Mouse (Mus musculus): ENCODE measurements around the gene Fcnb. TPM values are rescaled to one million over a fixed set of nuclear protein-coding genes. Genes with fewer than 3 reads are reported as not detected.

The Fcnb gene
- polyA plus RNA-seq, 1 experiment = not detected

GRCm38 (mm10) chr2:28038391-28039096, 46.1 kb downstream of the Fcnb start:
- Histone ChIP-seq H3K4me3 (ENCODE audit: insufficient read depth, low read depth, low read length) (no peak overlapping the region), H3K4me1 (ENCODE audit: control insufficient read depth, insufficient read depth, low read length) (peaks cover 3% of the 10 kb centered on the region; the same call in 1 of the 2 replicates), H3K36me3 (ENCODE audit: control insufficient read depth, insufficient read depth, low read length) (no peaks in the 10 kb centered on the region), H3K27me3 (replicated peaks; ENCODE audit: control insufficient read depth, insufficient read depth, low read length) (no peaks in the 10 kb centered on the region), H3K27ac (ENCODE audit: insufficient read depth, low read depth, low read length) (no peak overlapping the region)
- TF ChIP-seq POLR2A (IDR thresholded peaks at IDR 0.05; ENCODE audit: low read depth, low read length) = no peak
- no peak for TF ChIP-seq CTCF (conservative IDR thresholded peaks at IDR 0.05; ENCODE audit: insufficient read depth, insufficient read length, low read depth, low read length)
- peak; percentile 71 for DNase-seq
- 74% methylated on average over 14 of the region's 14 CpGs for WGBS

DNA sequence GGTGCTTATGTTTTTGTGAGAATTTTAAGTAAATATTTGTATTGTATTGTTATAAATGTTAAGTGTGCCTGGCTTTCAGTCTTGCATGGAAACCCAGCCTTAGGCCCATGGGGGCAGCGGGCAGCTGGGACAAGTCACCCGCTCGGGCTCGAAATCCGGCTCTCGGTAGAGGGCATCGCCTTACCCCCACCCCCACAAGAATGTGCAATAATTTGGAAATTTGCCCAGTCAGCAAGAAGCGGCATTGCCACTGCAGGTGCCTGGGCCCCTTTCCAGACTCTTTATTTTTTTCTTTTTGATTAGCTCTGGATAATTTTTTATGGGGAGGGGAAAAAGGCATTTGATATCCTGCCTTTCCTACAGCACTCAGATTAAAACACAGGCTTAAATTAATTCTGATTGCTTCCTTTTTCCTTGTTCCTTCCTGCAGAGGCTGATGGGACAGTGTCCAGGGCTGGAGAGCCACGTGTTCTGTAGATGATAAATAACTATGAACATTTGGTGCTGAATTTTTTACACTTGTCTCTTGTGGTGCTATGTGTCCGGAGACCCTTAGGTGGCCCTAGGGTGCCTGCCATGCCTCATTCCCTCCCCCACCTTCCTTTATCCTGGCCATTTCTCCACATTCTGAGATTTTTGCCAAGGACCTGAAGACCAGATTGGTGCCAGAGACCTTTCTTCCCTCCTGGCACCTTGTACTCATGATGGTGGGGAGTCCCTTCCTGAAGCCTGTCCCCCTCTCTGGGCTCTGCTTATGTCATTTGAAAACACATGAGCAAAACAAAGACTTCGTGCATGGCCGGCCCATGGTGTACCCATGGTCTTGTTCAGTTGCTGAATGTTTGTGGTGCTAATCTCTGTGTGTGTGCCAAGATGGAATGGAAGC, 46.9 kb downstream of the Fcnb start:
- no peak overlapping the region for H3K4me3 ChIP-seq (ENCODE audit: insufficient read depth, low read depth, low read length)
- H3K4me1 ChIP-seq (ENCODE audit: control insufficient read depth, insufficient read depth, low read length) = peaks cover 3% of the 10 kb centered on the region; the same call in 1 of the 2 replicates
- WGBS = 28% methylated on average over 12 of the region's 12 CpGs
- no peak for TF ChIP-seq CTCF (conservative IDR thresholded peaks at IDR 0.05; ENCODE audit: insufficient read depth, insufficient read length, low read depth, low read length)
- no peak for TF ChIP-seq POLR2A (IDR thresholded peaks at IDR 0.05; ENCODE audit: low read depth, low read length)
- H3K27me3 ChIP-seq (replicated peaks; ENCODE audit: control insufficient read depth, insufficient read depth, low read length) = no peaks in the 10 kb centered on the region
- H3K27ac ChIP-seq (ENCODE audit: insufficient read depth, low read depth, low read length) = no peak overlapping the region
- DNase-seq = peak; percentile 58
- no peaks in the 10 kb centered on the region for H3K36me3 ChIP-seq (ENCODE audit: control insufficient read depth, insufficient read depth, low read length)

GRCm38 (mm10) chr2:28036788-28037187, 47.9 kb downstream of the Fcnb start:
- no peak for DNase-seq
- no peaks in the 10 kb centered on the region for H3K36me3 ChIP-seq (ENCODE audit: control insufficient read depth, insufficient read depth, low read length)
- 89% methylated on average over 13 of the region's 13 CpGs for WGBS
- H3K27me3 ChIP-seq (replicated peaks; ENCODE audit: control insufficient read depth, insufficient read depth, low read length) = no peaks in the 10 kb centered on the region
- H3K4me1 ChIP-seq (ENCODE audit: control insufficient read depth, insufficient read depth, low read length) = peaks cover 3% of the 10 kb centered on the region; the same call in 1 of the 2 replicates
- H3K27ac ChIP-seq (ENCODE audit: insufficient read depth, low read depth, low read length) = no peak overlapping the region
- H3K4me3 ChIP-seq (ENCODE audit: insufficient read depth, low read depth, low read length) = no peak overlapping the region
- TF ChIP-seq POLR2A (IDR thresholded peaks at IDR 0.05; ENCODE audit: low read depth, low read length) = no peak
- TF ChIP-seq CTCF (conservative IDR thresholded peaks at IDR 0.05; ENCODE audit: insufficient read depth, insufficient read length, low read depth, low read length) = no peak

- H3K36me3 ChIP-seq (ENCODE audit: control insufficient read depth, insufficient read depth, low read length) = no peaks in the 10 kb centered on the region
- no peaks in the 10 kb centered on the region; the same call in 1 of the 2 replicates for H3K27me3 ChIP-seq (replicated peaks; ENCODE audit: control insufficient read depth, insufficient read depth, low read length)
- TF ChIP-seq POLR2A (IDR thresholded peaks at IDR 0.05; ENCODE audit: low read depth, low read length) (no peak), CTCF (conservative IDR thresholded peaks at IDR 0.05; ENCODE audit: insufficient read depth, insufficient read length, low read depth, low read length) (no peak)
- WGBS = 81% methylated on average over 13 of the region's 13 CpGs
- no peak for DNase-seq
- H3K4me1 ChIP-seq (ENCODE audit: control insufficient read depth, insufficient read depth, low read length) = peaks cover 3% of the 10 kb centered on the region; the same call in 1 of the 2 replicates
- no peak overlapping the region for H3K4me3 ChIP-seq (ENCODE audit: insufficient read depth, low read depth, low read length)
- no peak overlapping the region for H3K27ac ChIP-seq (ENCODE audit: insufficient read depth, low read depth, low read length)
Observed at GRCm38 (mm10) chr2:28034011-28034710, 50.5 kb downstream of the Fcnb start.

- DNase-seq = no peak
- Histone ChIP-seq H3K36me3 (ENCODE audit: control insufficient read depth, insufficient read depth, low read length) (no peaks in the 10 kb centered on the region), H3K4me1 (ENCODE audit: control insufficient read depth, insufficient read depth, low read length) (no peaks in the 10 kb centered on the region), H3K4me3 (ENCODE audit: insufficient read depth, low read depth, low read length) (no peak overlapping the region), H3K27ac (ENCODE audit: insufficient read depth, low read depth, low read length) (no peak overlapping the region), H3K27me3 (replicated peaks; ENCODE audit: control insufficient read depth, insufficient read depth, low read length) (no peaks in the 10 kb centered on the region; the same call in 1 of the 2 replicates)
- 86% methylated on average over 11 of the region's 11 CpGs for WGBS
- TF ChIP-seq POLR2A (IDR thresholded peaks at IDR 0.05; ENCODE audit: low read depth, low read length) (no peak), CTCF (conservative IDR thresholded peaks at IDR 0.05; ENCODE audit: insufficient read depth, insufficient read length, low read depth, low read length) (no peak)
Observed at GRCm38 (mm10) chr2:28032469-28032868, 52.2 kb downstream of the Fcnb start.

- H3K27me3 ChIP-seq (replicated peaks; ENCODE audit: control insufficient read depth, insufficient read depth, low read length) = no peaks in the 10 kb centered on the region; the same call in 1 of the 2 replicates
- 79% methylated on average over 9 of the region's 9 CpGs for WGBS
- TF ChIP-seq POLR2A (IDR thresholded peaks at IDR 0.05; ENCODE audit: low read depth, low read length) (no peak), CTCF (conservative IDR thresholded peaks at IDR 0.05; ENCODE audit: insufficient read depth, insufficient read length, low read depth, low read length) (no peak)
- no peak for DNase-seq
- no peaks in the 10 kb centered on the region for H3K4me1 ChIP-seq (ENCODE audit: control insufficient read depth, insufficient read depth, low read length)
- no peak overlapping the region for H3K27ac ChIP-seq (ENCODE audit: insufficient read depth, low read depth, low read length)
- H3K4me3 ChIP-seq (ENCODE audit: insufficient read depth, low read depth, low read length) = no peak overlapping the region
- no peaks in the 10 kb centered on the region for H3K36me3 ChIP-seq (ENCODE audit: control insufficient read depth, insufficient read depth, low read length)
Observed at GRCm38 (mm10) chr2:28031860-28032259, 52.8 kb downstream of the Fcnb start.

Other genes starting within 250 kb of the Fcnb start
- gene Col5a1, start 198.5 kb downstream of the Fcnb start, polyA plus RNA-seq (2012; rRNA removed) = 7.5 and 8.1 TPM in 2 replicates
- 32.5 and 33.5 TPM in 2 replicates for gene Olfm1, start 108.1 kb upstream of the Fcnb start, polyA plus RNA-seq (2012; rRNA removed)